Mouse (Mus musculus) forebrain, embryonic 14.5 days (tissue): ENCODE measurements around the gene Slit1. TPM values are rescaled to one million over a fixed set of nuclear protein-coding genes. Genes with fewer than 3 reads are reported as not detected.

ENCODE experiments used
- ATAC-seq: fragments of 200-750 bp; cut with Nextera tagmentation; 2 replicates; pipeline ENCODE4 v1.8.0; 2017; ENCODE audit warnings: mild to moderate bottlenecking, moderate library complexity
- DNase-seq: peaks from one replicate; pipeline ENCODE4 v3.0.0-alpha.2; 2015; ENCODE audit warnings: low spot score
- H3K27ac ChIP-seq: fragments of 300-500 bp; sonication (generic); 2 replicates; pipeline ENCODE4 v1.5.1; 2014; ENCODE audit warnings: low read depth, mild to moderate bottlenecking, control low read depth, low read length, moderate library complexity
- H3K27me3 ChIP-seq: fragments of 300-500 bp; sonication (generic); replicated peaks from 2 replicates; pipeline ENCODE4 v1.6.1; 2014; ENCODE audit warnings: low read length, control low read depth, mixed read lengths; ENCODE audit not compliant: control insufficient read depth, insufficient read depth
- H3K36me3 ChIP-seq: fragments of 300-500 bp; sonication (generic); 2 replicates; pipeline ENCODE4 v1.6.1; 2014; ENCODE audit warnings: low read length, control low read depth; ENCODE audit not compliant: control insufficient read depth, insufficient read depth
- H3K4me1 ChIP-seq: fragments of 300-500 bp; sonication (generic); 2 replicates; pipeline ENCODE4 v1.6.1; 2014; ENCODE audit warnings: antibody characterized with exemption, low read length, control low read depth; ENCODE audit not compliant: control insufficient read depth, insufficient read depth
- H3K4me2 ChIP-seq: fragments of 300-500 bp; sonication (generic); 2 replicates; pipeline ENCODE4 v1.6.1; 2014; ENCODE audit warnings: mild to moderate bottlenecking, control low read depth, low read length
- H3K4me3 ChIP-seq: fragments of 300-500 bp; sonication (generic); 2 replicates; pipeline ENCODE4 v1.5.1; 2014; ENCODE audit warnings: low read depth, low read length, control low read depth
- H3K9ac ChIP-seq: fragments of 300-500 bp; sonication (generic); 2 replicates; pipeline ENCODE4 v1.6.1; 2014; ENCODE audit warnings: mild to moderate bottlenecking, low read length, control low read depth, moderate library complexity
- H3K9me3 ChIP-seq: fragments of 300-500 bp; sonication (generic); replicated peaks from 2 replicates; pipeline ENCODE4 v1.6.1; 2016; ENCODE audit warnings: low read length, control low read depth, mixed read lengths; ENCODE audit not compliant: control insufficient read depth
- WGBS: fragments of 180-500 bp; shearing (Covaris S2); extraction: QIAGEN DNeasy Blood & Tissue Kit; methylation state at CpG from one replicate; pipeline ENCODE4 v1.1.7; 2014; 5-methylcytosine and 5-hydroxymethylcytosine counted together
- polyA plus RNA-seq: library from polyadenylated mRNA; unstranded; fragments of >200 nt; fragmentation: Nextera tagmentation; extraction: Ambion mirVana; gene quantifications from 2 replicates; pipeline ENCODE4 v1.2.1, GENCODE M21; 2014

Gene Slit1
- polyA plus RNA-seq, 1 experiment from 2014 or later, result 13.5 TPM

DNA sequence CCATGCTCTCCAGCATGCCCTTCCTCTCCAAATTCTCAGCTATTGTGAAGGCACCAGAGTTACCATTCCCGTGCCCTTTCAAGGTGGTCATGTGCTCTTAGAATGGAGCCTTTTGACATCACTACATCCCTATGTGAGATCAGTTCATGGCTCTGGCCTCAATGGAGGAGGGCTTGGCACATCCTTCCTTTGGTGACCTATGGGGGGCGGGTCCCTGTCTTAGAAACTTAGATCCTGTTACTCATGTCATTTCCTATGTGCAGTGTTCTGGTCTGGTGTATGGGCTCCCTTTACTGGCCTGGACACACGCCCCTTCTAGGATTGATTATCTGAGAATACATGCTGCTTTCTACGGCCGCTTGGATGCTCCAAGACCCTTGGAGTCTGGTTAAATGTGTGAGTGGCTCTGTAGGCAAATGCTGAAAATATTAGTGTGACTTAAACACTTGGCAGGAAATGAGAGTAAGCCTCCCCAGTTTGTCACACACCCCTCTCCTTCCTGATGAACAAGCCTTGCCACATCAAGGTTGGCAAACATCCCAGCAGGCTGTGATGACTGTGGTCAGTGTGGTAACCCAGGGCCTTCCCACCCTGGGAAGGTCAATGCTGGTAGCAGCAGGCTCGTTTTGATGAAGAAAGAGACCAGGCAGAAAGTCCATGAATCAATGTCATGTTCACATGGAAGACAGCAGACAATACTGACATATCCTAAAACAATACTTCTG is 146.1 kb downstream of the Slit1 start:
- WGBS, result 90% methylated on average over 6 of the region's 6 CpGs
- DNase-seq (no peak), ATAC-seq (no peak)
- Histone ChIP-seq H3K4me3 (no peak overlapping the region), H3K36me3 (0 out of 2 replicates have a peak, but pooled peaks cover 5% of the 10 kb centered on the region), H3K27me3 (no peaks in the 10 kb centered on the region), H3K4me2 (no peak overlapping the region), H3K9ac (no peak overlapping the region), H3K27ac (no peak overlapping the region), H3K4me1 (no peaks in the 10 kb centered on the region), H3K9me3 (no peaks in the 10 kb centered on the region)

DNA sequence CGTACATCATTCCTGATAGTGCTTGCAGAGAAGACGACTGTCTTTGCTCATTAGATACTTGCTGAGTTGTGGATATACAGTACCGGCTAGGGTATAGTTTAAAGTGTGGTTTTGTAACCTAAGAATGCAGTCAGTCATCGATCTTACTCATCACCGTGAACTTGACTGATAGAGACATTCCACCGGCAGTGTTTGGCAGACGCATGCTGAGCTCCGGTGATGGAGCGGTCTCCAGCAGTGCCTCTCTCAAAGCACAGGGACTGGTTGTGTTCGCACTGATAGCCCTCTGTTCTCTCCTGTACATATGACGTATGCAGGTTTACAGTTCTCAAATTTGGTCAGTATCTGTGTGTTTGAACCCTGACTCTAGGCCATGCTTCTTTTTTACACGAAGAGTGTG is 151.7 kb downstream of the Slit1 start:
- 84% methylated on average over 12 of the region's 12 CpGs for WGBS
- no peak overlapping the region for H3K4me3 ChIP-seq
- ATAC-seq, result no peak

DNA sequence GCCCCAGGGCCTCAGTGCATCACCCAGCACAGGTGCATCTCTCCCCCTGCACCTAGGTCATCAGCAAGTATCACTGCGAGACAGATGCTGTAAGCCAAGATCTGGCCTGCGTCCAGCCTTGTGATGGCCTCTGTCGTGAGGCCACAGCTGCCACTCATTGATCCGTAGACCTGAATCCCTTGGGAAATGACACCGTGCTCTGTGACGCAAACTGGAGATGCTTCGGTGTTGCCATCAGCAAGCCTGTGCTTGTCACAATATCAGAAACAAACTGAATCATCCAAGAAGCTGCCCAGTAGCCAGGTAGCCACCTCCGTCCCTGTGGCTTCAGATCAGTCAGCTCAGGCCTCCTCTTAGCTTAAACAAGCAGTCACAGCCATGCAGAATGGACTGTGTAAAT is 153.8 kb downstream of the Slit1 start:
- DNase-seq (no peak), ATAC-seq (no peak)
- Histone ChIP-seq H3K4me3 (no peak overlapping the region), H3K27ac (no peak overlapping the region), H3K9ac (no peak overlapping the region), H3K27me3 (no peaks in the 10 kb centered on the region), H3K4me1 (no peaks in the 10 kb centered on the region), H3K4me2 (no peak overlapping the region), H3K36me3 (peaks cover 22% of the 10 kb centered on the region), H3K9me3 (no peaks in the 10 kb centered on the region)
- WGBS, result 87% methylated on average over 8 of the region's 8 CpGs

More for the DNA sequence above, 151.7 kb downstream of the Slit1 start:
- no peaks in the 10 kb centered on the region for H3K9me3 ChIP-seq
- no peak for DNase-seq
- H3K27ac ChIP-seq, result no peak overlapping the region
- H3K9ac ChIP-seq, result no peak overlapping the region
- H3K36me3 ChIP-seq, result peaks cover under 1% of the 10 kb centered on the region; the same call in 1 of the 2 replicates
- H3K4me1 ChIP-seq, result no peaks in the 10 kb centered on the region
- no peaks in the 10 kb centered on the region for H3K27me3 ChIP-seq
- H3K4me2 ChIP-seq, result no peak overlapping the region

DNA sequence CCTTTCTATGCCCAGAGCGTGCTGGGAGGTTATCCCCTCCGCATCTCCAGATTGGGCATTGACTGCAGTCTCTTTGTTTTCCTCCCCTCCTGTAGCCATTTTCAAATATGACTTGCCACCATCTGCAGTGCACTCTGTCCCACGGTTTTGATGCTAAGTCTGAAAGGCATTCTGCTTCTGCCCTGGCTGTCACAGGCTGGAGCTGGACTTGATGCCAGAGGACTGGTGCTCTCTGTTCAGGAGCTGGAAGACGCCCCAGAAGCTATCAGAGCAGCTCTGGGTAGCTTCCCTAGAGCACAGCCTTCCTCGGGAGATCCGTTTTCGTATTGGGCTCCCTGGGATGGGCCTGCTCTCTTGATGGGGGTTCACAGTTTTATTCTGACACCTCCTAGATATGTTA is 154.4 kb downstream of the Slit1 start:
- no peaks in the 10 kb centered on the region for H3K9me3 ChIP-seq
- no peak overlapping the region for H3K9ac ChIP-seq
- no peak overlapping the region for H3K4me2 ChIP-seq
- H3K4me3 ChIP-seq, result no peak overlapping the region
- H3K27ac ChIP-seq, result no peak overlapping the region
- no peaks in the 10 kb centered on the region for H3K4me1 ChIP-seq
- DNase-seq (no peak), ATAC-seq (no peak)
- WGBS, result 84% methylated on average over 7 of the region's 7 CpGs
- peaks cover 28% of the 10 kb centered on the region for H3K36me3 ChIP-seq
- no peaks in the 10 kb centered on the region for H3K27me3 ChIP-seq

DNA sequence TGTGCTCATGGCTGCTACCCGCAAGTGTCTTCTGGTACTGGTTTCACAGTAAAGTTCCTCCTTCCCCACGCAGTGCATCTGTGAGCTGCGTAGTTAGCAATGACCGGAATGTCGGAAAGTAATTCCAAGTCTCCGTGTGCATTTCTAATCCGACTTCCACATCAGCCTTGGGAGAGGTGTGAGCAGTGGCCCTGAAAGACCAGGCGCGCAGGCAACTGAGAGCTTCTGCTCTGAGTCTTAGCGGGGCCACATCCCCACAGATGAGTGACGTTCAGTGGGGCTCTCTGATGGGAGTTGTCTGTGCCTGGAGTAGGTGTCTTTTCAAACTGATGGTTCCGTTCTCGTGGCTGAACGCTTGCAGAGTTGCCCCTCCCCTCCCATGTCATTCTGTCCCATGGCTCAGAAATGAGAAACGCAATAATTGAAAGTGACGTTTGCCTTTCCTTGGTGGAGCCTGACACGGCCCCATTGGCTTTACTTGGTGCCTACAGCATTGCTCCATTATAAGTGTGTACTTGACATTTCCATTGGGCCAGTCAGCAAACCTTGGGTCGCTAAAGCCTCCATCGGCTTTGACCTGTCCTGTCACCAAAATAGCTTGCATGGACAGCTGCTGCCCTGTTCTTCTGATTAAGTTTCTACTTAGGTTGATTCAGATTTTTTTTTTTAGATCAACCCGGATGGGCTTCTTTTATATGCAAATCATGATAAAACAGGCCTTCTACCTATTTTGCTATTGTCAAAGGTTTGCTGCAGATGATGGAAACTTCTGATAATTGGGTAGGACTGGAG is 155.8 kb downstream of the Slit1 start:
- no peaks in the 10 kb centered on the region for H3K27me3 ChIP-seq
- H3K9ac ChIP-seq, result no peak overlapping the region
- no peak for ATAC-seq
- no peaks in the 10 kb centered on the region for H3K9me3 ChIP-seq
- no peaks in the 10 kb centered on the region for H3K4me1 ChIP-seq
- no peak overlapping the region for H3K4me2 ChIP-seq
- no peak overlapping the region for H3K27ac ChIP-seq
- no peak for DNase-seq
- H3K4me3 ChIP-seq, result no peak overlapping the region
- WGBS, result 89% methylated on average over 20 of the region's 20 CpGs
- peaks cover 42% of the 10 kb centered on the region for H3K36me3 ChIP-seq

DNA sequence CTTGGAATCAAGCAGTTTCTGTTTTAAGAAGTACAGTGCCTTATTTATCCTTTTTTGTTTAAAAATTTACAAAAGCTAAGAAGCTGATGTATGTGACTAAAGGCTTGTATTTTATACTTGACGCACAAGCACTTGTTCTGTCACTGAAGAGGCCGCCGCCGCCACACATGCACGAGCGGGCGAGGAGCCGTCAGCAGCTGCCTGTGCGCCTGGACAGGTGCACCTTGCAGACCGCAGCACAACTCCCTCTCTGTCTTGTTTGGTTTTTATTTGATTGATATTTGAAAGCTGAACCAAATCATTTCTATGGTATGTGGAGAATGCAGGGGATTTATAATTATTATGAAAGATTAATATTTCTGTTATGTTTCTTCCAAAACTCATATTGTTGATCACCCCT is 156.7 kb downstream of the Slit1 start:
- Histone ChIP-seq H3K9me3 (no peaks in the 10 kb centered on the region), H3K4me3 (no peak overlapping the region), H3K4me2 (no peak overlapping the region), H3K27ac (no peak overlapping the region), H3K4me1 (no peaks in the 10 kb centered on the region), H3K9ac (no peak overlapping the region), H3K27me3 (no peaks in the 10 kb centered on the region), H3K36me3 (peaks cover 51% of the 10 kb centered on the region)
- ATAC-seq (no peak), DNase-seq (no peak)
- WGBS, result 90% methylated on average over 10 of the region's 10 CpGs

DNA sequence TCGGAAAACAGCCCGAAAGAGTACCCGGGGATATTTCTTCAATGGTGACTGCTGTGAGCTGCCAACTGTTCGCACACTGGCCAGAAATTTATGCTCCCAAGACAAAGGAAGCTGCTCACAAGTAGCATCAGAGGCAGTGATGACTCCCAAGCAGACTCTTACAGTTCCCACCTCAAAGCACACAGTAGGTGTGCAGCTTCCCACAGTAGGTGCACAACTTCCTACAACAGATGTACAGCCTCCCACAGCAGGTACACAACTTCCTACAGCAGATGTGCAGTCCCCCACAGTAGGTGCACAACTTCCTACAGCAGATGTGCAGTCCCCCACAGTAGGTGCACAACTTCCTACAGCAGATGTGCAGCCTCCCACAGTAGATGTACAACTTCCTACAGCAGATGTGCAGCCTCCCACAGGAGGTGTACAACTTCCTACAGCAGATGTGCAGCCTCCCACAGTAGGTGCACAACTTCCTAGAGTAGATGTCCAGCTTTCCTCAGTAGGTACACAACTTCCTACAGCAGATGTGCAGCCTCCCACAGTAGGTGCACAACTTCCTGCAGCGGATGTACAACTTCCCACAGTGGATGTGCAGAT is 160.4 kb downstream of the Slit1 start:
- no peaks in the 10 kb centered on the region for H3K4me1 ChIP-seq
- DNase-seq (no peak), ATAC-seq (no peak)
- no peaks in the 10 kb centered on the region for H3K9me3 ChIP-seq
- over 99% methylated on average over 5 of the region's 5 CpGs for WGBS
- no peak overlapping the region for H3K9ac ChIP-seq
- H3K36me3 ChIP-seq, result peaks cover 55% of the 10 kb centered on the region
- H3K27ac ChIP-seq, result no peak overlapping the region
- H3K4me2 ChIP-seq, result no peak overlapping the region
- H3K4me3 ChIP-seq, result no peak overlapping the region
- no peaks in the 10 kb centered on the region for H3K27me3 ChIP-seq

DNA sequence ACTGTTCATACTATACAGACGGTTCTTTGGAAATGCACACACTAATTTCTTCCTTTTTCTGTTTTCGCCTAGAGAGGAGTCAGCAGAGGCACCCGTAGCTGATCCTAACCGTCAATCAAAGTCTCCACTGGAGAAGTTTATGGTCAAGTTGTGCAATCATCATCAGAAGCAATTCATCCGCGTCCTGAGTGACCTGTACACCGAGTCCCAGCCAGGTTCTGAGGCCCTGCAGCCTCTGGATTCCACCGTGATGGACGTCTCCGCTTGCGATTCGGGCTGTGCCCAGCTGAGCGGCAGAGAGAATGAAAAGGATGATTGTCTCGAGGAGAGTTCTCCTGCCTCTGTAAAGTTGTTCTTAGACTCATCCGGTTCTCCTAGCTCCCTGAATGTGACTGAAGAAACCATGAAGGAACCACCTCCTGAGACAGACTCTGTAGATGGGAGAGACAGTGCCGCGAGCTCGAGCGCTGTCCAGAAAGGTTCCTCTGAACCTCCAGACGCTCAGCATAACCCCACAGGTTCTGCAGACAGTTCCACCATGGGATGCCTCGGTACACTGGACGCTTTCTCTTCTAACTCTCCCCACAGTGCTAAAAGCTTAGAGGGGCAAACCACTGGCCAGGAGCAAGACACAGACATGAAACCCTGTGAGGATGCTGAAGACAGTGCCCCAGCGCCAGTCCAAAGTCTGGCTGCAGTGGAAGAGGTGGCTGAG is 161.6 kb downstream of the Slit1 start, which contains the start of gene Gm340:
Gene Gm340, plus strand, starts transcription at position 665 of the 715 bp plus-strand sequence.
- Histone ChIP-seq H3K27me3 (no peaks in the 10 kb centered on the region), H3K9ac (no peak within 1 kb of the TSS), H3K4me1 (no peaks in the 10 kb centered on the region), H3K27ac (no peak within 1 kb of the TSS), H3K4me3 (no peak within 1 kb of the TSS), H3K9me3 (no peaks in the 10 kb centered on the region), H3K4me2 (no peak within 1 kb of the TSS), H3K36me3 (peaks cover 55% of the 10 kb centered on the region)
- DNase-seq (no peak), ATAC-seq (no peak)
- WGBS, result 94% methylated on average over 23 of the region's 23 CpGs
